In genomic region chr9:92292922-92293321, GRCm38 (mm10) we compare ENCODE assay signal across 23 mouse cellular contexts. TPM values are rescaled to one million over a fixed set of nuclear protein-coding genes. Genes with fewer than 3 reads are reported as not detected.
"Had no signal": no experiment of that assay in that cellular context is flagged by ENCODE, and none has a peak within 500 bp of the region (broad histone marks: within the 10 kb centered on the region; RNA-seq: fewer than 3 reads in every experiment).

No protein-coding gene starts in this region.

- H3K4me2 ChIP-seq: liver, embryonic 13.5 days; midbrain, embryonic 11.5 days; stomach, embryonic 15.5 days had no signal

- H3K4me1 ChIP-seq: stomach, embryonic 15.5 days had no signal

- H3K9me3 ChIP-seq: liver, embryonic 13.5 days; stomach, embryonic 15.5 days had no signal

- H3K9ac ChIP-seq: liver, embryonic 13.5 days; stomach, embryonic 15.5 days had no signal

- H3K27me3 ChIP-seq: liver, embryonic 13.5 days; stomach, embryonic 15.5 days had no signal

- DNase-seq: kidney, adult 18-20 months; layer of hippocampus, postnatal 36 days; liver, embryonic 13.5 days; lung, adult 2 months; lung, postnatal 14 days; lung, postnatal 4 days; midbrain, embryonic 14.5 days; right cerebral cortex, postnatal 14 days; spleen, adult 18-20 months; thymus, postnatal 25 days had no signal

- H3K27ac ChIP-seq: left cerebral cortex, adult 2 months; liver, embryonic 13.5 days; stomach, embryonic 15.5 days had no signal

- H3K36me3 ChIP-seq: liver, embryonic 13.5 days; stomach, embryonic 15.5 days had no signal

- H3K4me3 ChIP-seq: left cerebral cortex, adult 2 months; liver, embryonic 13.5 days; stomach, embryonic 15.5 days had no signal

RNA-seq across cellular contexts. Expression of gene 1700057G04Rik, which starts 16.3 kb away (rescaled TPM):
- polyA plus RNA-seq: intestine, embryonic 16.5 days; limb, embryonic 11.5 days; limb, embryonic 14.5 days; liver, adult 2 months; liver, embryonic 13.5 days; liver, embryonic 16.5 days; lung, adult 2 months; lung, embryonic 16.5 days; midbrain, embryonic 11.5 days; midbrain, embryonic 14.5 days; midbrain, postnatal 0 days; neural tube, embryonic 11.5 days; neural tube, embryonic 14.5 days; stomach, embryonic 15.5 days; thymus, postnatal 0 days had no signal

RNA-seq across cellular contexts. Expression of gene Plscr2, which starts 17.5 kb away (rescaled TPM):
- polyA plus RNA-seq: neural tube, embryonic 11.5 days; neural tube, embryonic 14.5 days had no signal
